ENCODE assay signal across 9 mouse cellular contexts in genomic region chr2:20672803-20673603, GRCm38 (mm10).
DNase-seq lines count a peak whose midpoint lies in the region; ATAC-seq lines count a peak whose summit lies in the region.
"Had no signal": no experiment of that assay in that cellular context is flagged by ENCODE, and none has a peak within 500 bp of the region (broad histone marks: within the 10 kb centered on the region; RNA-seq: fewer than 3 reads in every experiment).

No protein-coding gene starts in this region.

- no peak overlapping the region for H3K4me2 ChIP-seq in forebrain, embryonic 11.5 days (ENCODE audit: low read depth, low read length, severe bottlenecking)
- H3K4me2 ChIP-seq in hindbrain, embryonic 16.5 days (ENCODE audit: low read length): no peak overlapping the region
- H3K4me2 ChIP-seq: lung, embryonic 15.5 days had no signal

- no peak for ATAC-seq in CD4-positive, CD25-positive, alpha-beta regulatory T cell, adult 4 months
- no peak; the same call in 1 of the 2 replicates for ATAC-seq in forebrain, embryonic 11.5 days (replicated peaks; ENCODE audit: low FRiP score)
- peak; percentile 86 for ATAC-seq in hindbrain, embryonic 16.5 days

- 74% methylated on average over 9 of the region's 9 CpGs for WGBS in forebrain, embryonic 11.5 days
- WGBS in hindbrain, embryonic 16.5 days: 68% methylated on average over 9 of the region's 9 CpGs
- WGBS in midbrain, embryonic 10.5 days: 71% methylated on average over 9 of the region's 9 CpGs

- DNase-seq in CD4-positive, CD25-positive, alpha-beta regulatory T cell, adult 2 months (ENCODE audit: low read depth, low spot score): peak; percentile 26
- DNase-seq in brain, embryonic 18.5 days (ENCODE audit: low read depth, low spot score): peak; percentile 20
- DNase-seq in forebrain, embryonic 11.5 days (ENCODE audit: low spot score): peak; percentile 71
- DNase-seq in layer of hippocampus, postnatal 36 days: peak; percentile 32 to 37
- peak; percentile 47 for DNase-seq in midbrain, embryonic 10.5 days (ENCODE audit: low spot score)
- peak; percentile 19 for DNase-seq in telencephalon, adult 2 months (ENCODE audit: low read depth, low spot score)

- no peak overlapping the region for H3K27ac ChIP-seq in forebrain, embryonic 11.5 days (ENCODE audit: low read depth, low read length)
- H3K27ac ChIP-seq in hindbrain, embryonic 16.5 days (ENCODE audit: low read depth, low read length): no peak overlapping the region
- no peak overlapping the region for H3K27ac ChIP-seq in midbrain, embryonic 10.5 days (replicated peaks)
- H3K27ac ChIP-seq: lung, embryonic 15.5 days had no signal

- H3K36me3 ChIP-seq in forebrain, embryonic 11.5 days (ENCODE audit: control insufficient read depth, insufficient read depth, low read length): no peaks in the 10 kb centered on the region
- H3K36me3 ChIP-seq in hindbrain, embryonic 16.5 days (ENCODE audit: control insufficient read depth, insufficient read depth, low read length): no peaks in the 10 kb centered on the region
- no peaks in the 10 kb centered on the region for H3K36me3 ChIP-seq in midbrain, embryonic 10.5 days
- H3K36me3 ChIP-seq: lung, embryonic 15.5 days had no signal

- H3K4me1 ChIP-seq in forebrain, embryonic 11.5 days (replicated peaks; ENCODE audit: control insufficient read depth, insufficient read depth, low read length): no peaks in the 10 kb centered on the region
- no peaks in the 10 kb centered on the region for H3K4me1 ChIP-seq in hindbrain, embryonic 16.5 days (ENCODE audit: control insufficient read depth, insufficient read depth, low read depth, low read length)
- H3K4me1 ChIP-seq in midbrain, embryonic 10.5 days: no peaks in the 10 kb centered on the region
- H3K4me1 ChIP-seq: lung, embryonic 15.5 days had no signal

- no peak overlapping the region for H3K9ac ChIP-seq in forebrain, embryonic 11.5 days (ENCODE audit: low read length)
- H3K9ac ChIP-seq in hindbrain, embryonic 16.5 days (ENCODE audit: low read depth, low read length): no peak overlapping the region
- H3K9ac ChIP-seq: lung, embryonic 15.5 days had no signal

- H3K4me3 ChIP-seq in forebrain, embryonic 11.5 days (ENCODE audit: low read depth, low read length): no peak overlapping the region
- no peak overlapping the region for H3K4me3 ChIP-seq in hindbrain, embryonic 16.5 days (ENCODE audit: low read length)
- no peak overlapping the region for H3K4me3 ChIP-seq in midbrain, embryonic 10.5 days
- H3K4me3 ChIP-seq: lung, embryonic 15.5 days had no signal

- H3K9me3 ChIP-seq in forebrain, embryonic 11.5 days (ENCODE audit: control insufficient read depth, low read length): no peaks in the 10 kb centered on the region
- H3K9me3 ChIP-seq in hindbrain, embryonic 16.5 days (ENCODE audit: control insufficient read depth, low read length): no peaks in the 10 kb centered on the region
- H3K9me3 ChIP-seq in midbrain, embryonic 10.5 days (replicated peaks): no peaks in the 10 kb centered on the region
- H3K9me3 ChIP-seq: lung, embryonic 15.5 days had no signal

- no peaks in the 10 kb centered on the region for H3K27me3 ChIP-seq in forebrain, embryonic 11.5 days (ENCODE audit: control insufficient read depth, insufficient read depth, low read length)
- no peaks in the 10 kb centered on the region for H3K27me3 ChIP-seq in hindbrain, embryonic 16.5 days (replicated peaks; ENCODE audit: control insufficient read depth, insufficient read depth, low read length)
- H3K27me3 ChIP-seq in midbrain, embryonic 10.5 days (ENCODE audit: low read depth, poor library complexity, severe bottlenecking): no peaks in the 10 kb centered on the region
- H3K27me3 ChIP-seq: lung, embryonic 15.5 days had no signal

Comparison
In these comparisons a context has a peak if more than half of its experiments do, and no peak if none do; other contexts are left out.
1. DNase-seq: peak in every context shown above with its lines; median percentile 71 in forebrain, embryonic 11.5 days; 47 in midbrain, embryonic 10.5 days; 34 in layer of hippocampus, postnatal 36 days; 26 in CD4-positive, CD25-positive, alpha-beta regulatory T cell, adult 2 months; 20 in brain, embryonic 18.5 days; 19 in telencephalon, adult 2 months.